Mouse (Mus musculus): Measurements from ENCODE around the gene Piezo1.

DNA sequence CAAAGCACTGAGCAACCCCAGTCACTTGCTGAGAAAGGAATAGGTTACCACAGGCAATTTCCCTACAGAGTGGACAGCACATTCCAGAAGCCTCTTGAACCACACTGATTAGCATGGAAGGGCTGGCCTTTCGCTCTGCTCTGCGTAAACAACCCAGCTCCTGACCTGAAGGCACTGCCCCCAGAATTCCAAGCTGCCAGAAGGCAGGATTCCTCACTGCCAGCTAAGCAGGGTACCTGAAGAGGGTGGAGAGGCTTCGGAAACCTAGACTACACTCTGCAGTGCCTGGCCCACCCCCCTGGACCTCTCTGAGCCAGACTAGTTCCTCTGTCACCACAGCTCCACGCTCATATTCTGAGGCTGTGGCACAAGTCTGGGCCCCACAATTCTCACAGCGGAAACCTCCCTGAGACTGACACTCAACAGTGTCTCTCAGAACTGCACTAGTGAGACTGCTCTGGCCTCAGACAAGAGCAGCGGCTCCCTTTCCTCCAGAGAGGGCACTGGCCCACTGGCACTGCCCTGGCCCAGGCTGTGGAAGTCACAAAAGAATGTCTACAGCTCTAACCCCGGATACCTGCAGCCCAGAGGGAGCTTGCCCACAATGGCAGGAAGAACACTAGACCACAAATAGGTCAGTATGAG, 24.5 kb downstream of the Piezo1 start:
- TF ChIP-seq CTCF (IDR thresholded peaks at IDR 0.05; ENCODE audit: extremely low read depth, insufficient read depth, low read length) (no peak), POLR2A (IDR thresholded peaks at IDR 0.05; ENCODE audit: extremely low read depth, insufficient read depth, low read length) (no peak)
